ENCODE assay signal across 8 mouse cellular contexts in the genomic region with DNA sequence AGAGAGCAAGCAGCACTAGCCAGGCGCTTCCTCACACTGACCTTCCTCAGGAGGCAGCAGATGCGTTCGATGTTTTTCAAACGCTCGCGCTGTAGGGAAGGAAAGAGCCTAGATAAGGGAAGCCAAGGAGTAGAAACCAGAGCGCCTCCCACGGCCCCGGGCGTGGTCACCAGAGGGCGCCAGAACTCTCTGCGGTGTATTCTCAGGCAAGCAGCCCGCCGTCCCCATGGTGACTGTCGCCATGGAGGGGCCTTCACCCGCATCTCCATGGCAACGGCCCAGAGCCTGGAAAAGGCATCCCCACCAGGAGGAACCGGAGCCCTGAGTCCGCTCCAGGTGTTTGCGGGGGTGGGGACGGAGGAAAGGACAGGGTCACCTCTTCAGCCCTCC. TPM values are rescaled to one million over a fixed set of nuclear protein-coding genes. Genes with fewer than 3 reads are reported as not detected.
DNase-seq lines count a peak whose midpoint lies in the region; ATAC-seq and TF ChIP-seq lines count a peak whose summit lies in the region.

No protein-coding gene starts in this region.

- H3K9ac ChIP-seq in hindbrain, postnatal 0 days (replicated peaks; ENCODE audit: low read length) = peak overlapping the region; percentile 39

- no peak overlapping the region for H3K4me3 ChIP-seq in gastrocnemius, adult 2 months
- peak overlapping the region; percentile 28 for H3K4me3 ChIP-seq in hindbrain, postnatal 0 days (ENCODE audit: low read length)
- peak overlapping the region; percentile 70 for H3K4me3 ChIP-seq in megakaryocyte, embryonic 14.5 days (replicated peaks)

- H3K27me3 ChIP-seq in hindbrain, postnatal 0 days (ENCODE audit: insufficient read depth, low read length) = no peaks in the 10 kb centered on the region
- peaks cover 33% of the 10 kb centered on the region for H3K27me3 ChIP-seq in megakaryocyte, embryonic 14.5 days (replicated peaks)

- no peak overlapping the region for H3K27ac ChIP-seq in gastrocnemius, adult 2 months
- peak overlapping the region; percentile 94 for H3K27ac ChIP-seq in hindbrain, postnatal 0 days

- TF ChIP-seq CTCF in gastrocnemius, adult 2 months (IDR thresholded peaks at IDR 0.05) = peak; percentile 93
- TF ChIP-seq CTCF in hindbrain, postnatal 0 days (IDR thresholded peaks at IDR 0.05; ENCODE audit: low read depth) = peak; percentile 91

- H3K4me1 ChIP-seq in hindbrain, postnatal 0 days (ENCODE audit: insufficient read depth, low read length) = peaks cover 39% of the 10 kb centered on the region
- peaks cover 67% of the 10 kb centered on the region for H3K4me1 ChIP-seq in megakaryocyte, embryonic 14.5 days

- H3K36me3 ChIP-seq in hindbrain, postnatal 0 days (ENCODE audit: insufficient read depth, low read length) = peaks cover 16% of the 10 kb centered on the region; the same call in 1 of the 2 replicates
- peaks cover 51% of the 10 kb centered on the region for H3K36me3 ChIP-seq in megakaryocyte, embryonic 14.5 days (replicated peaks; ENCODE audit: low read length)

- peak overlapping the region; percentile 85 for H3K4me2 ChIP-seq in hindbrain, postnatal 0 days (ENCODE audit: low read depth, low read length)

- intact Hi-C loops in gastrocnemius, adult 2 months (cut with DNase I) = loop anchor here (5.0 kb wide), 1 partner anchor 38 kb away; no protein-coding TSS in a partner anchor

- under 1% methylated on average over 21 of the region's 21 CpGs for WGBS in hindbrain, postnatal 0 days

- H3K9me3 ChIP-seq in hindbrain, postnatal 0 days (ENCODE audit: low read length) = no peaks in the 10 kb centered on the region
- no peaks in the 10 kb centered on the region for H3K9me3 ChIP-seq in megakaryocyte, embryonic 14.5 days

- ATAC-seq in hindbrain, postnatal 0 days = peak; percentile 76

- DNase-seq in T-cell, adult 2 months (ENCODE audit: low spot score) = peak; percentile 82
- peak; percentile 95 to 99 for DNase-seq in cerebellum, postnatal 4 days (ENCODE audit: low spot score in 2 of 2)
- peak; percentile 92 for DNase-seq in gastrocnemius, adult 2 months
- DNase-seq in hindbrain, postnatal 0 days (ENCODE audit: low spot score) = peak; percentile 97
- DNase-seq in left cerebral cortex, adult 8-10 months (ENCODE audit: low spot score in 2 of 2) = peak; percentile 97
- DNase-seq in right cerebral cortex, postnatal 10 days (ENCODE audit: low spot score in 2 of 2) = peak; percentile 98 to 99
- peak; percentile 91 for DNase-seq in urinary bladder, postnatal 14 days (ENCODE audit: low spot score)

RNA-seq across cellular contexts. Expression of a gene that starts 4.1 kb away (rescaled TPM):
- under 1 TPM in 1 of 2 experiments, not detected in 1; 0.17 TPM for total RNA-seq in gastrocnemius, adult 2 months (2021)
- total RNA-seq in hindbrain, postnatal 0 days (2014; rRNA removed) = 549 and 573 TPM in 2 replicates
- polyA plus RNA-seq in hindbrain, postnatal 0 days (2015; fragmentation: Nextera tagmentation; extraction: Ambion mirVana) = 358 and 397 TPM in 2 replicates
- total RNA-seq in left cerebral cortex, adult 8-10 months (2022) = 100 to 1,000 TPM; 172 to 193 (median 184) TPM
- 4.9 and 13.6 TPM in 2 replicates for polyA plus RNA-seq in megakaryocyte, embryonic 14.5 days (2012; ENCODE audit: insufficient read depth, low replicate concordance)

RNA-seq across cellular contexts. Expression of a gene that starts 5.9 kb away (rescaled TPM):
- total RNA-seq in gastrocnemius, adult 2 months (2021) = 10 to 100 TPM; 41.2 to 53.8 TPM
- 59.7 and 69.0 TPM in 2 replicates for total RNA-seq in hindbrain, postnatal 0 days (2014; rRNA removed)
- polyA plus RNA-seq in hindbrain, postnatal 0 days (2015; fragmentation: Nextera tagmentation; extraction: Ambion mirVana) = 66.6 and 68.0 TPM in 2 replicates
- total RNA-seq in left cerebral cortex, adult 8-10 months (2022) = 10 to 100 TPM; 25.3 to 31.3 (median 28.6) TPM
- polyA plus RNA-seq in megakaryocyte, embryonic 14.5 days (2012; ENCODE audit: insufficient read depth, low replicate concordance) = 24.4 and 25.6 TPM in 2 replicates

RNA-seq across cellular contexts. Expression of a gene that starts 8.9 kb away (rescaled TPM):
- not detected for total RNA-seq in gastrocnemius, adult 2 months (2021)
- 68.9 and 76.6 TPM in 2 replicates for total RNA-seq in hindbrain, postnatal 0 days (2014; rRNA removed)
- 61.0 and 71.5 TPM in 2 replicates for polyA plus RNA-seq in hindbrain, postnatal 0 days (2015; fragmentation: Nextera tagmentation; extraction: Ambion mirVana)
- total RNA-seq in left cerebral cortex, adult 8-10 months (2022) = 100 to 1,000 TPM; 135 to 156 (median 139) TPM
- polyA plus RNA-seq in megakaryocyte, embryonic 14.5 days (2012; ENCODE audit: insufficient read depth, low replicate concordance) = 0.32 TPM in 1 of 2 replicates, not detected in the other

RNA-seq across cellular contexts. Expression of a gene that starts 12.6 kb away (rescaled TPM):
- total RNA-seq in gastrocnemius, adult 2 months (2021) = 100 to 1,000 TPM; 112 to 128 TPM
- 272 and 291 TPM in 2 replicates for total RNA-seq in hindbrain, postnatal 0 days (2014; rRNA removed)
- polyA plus RNA-seq in hindbrain, postnatal 0 days (2015; fragmentation: Nextera tagmentation; extraction: Ambion mirVana) = 229 and 230 TPM in 2 replicates
- 100 to 1,000 TPM; 146 to 171 (median 156) TPM for total RNA-seq in left cerebral cortex, adult 8-10 months (2022)
- polyA plus RNA-seq in megakaryocyte, embryonic 14.5 days (2012; ENCODE audit: insufficient read depth, low replicate concordance) = 445 and 649 TPM in 2 replicates

RNA-seq across cellular contexts. Expression of a gene that starts 24.1 kb away (rescaled TPM):
- 10 to 100 TPM; 54.7 to 56.9 TPM for total RNA-seq in gastrocnemius, adult 2 months (2021)
- total RNA-seq in hindbrain, postnatal 0 days (2014; rRNA removed) = 191 and 227 TPM in 2 replicates
- polyA plus RNA-seq in hindbrain, postnatal 0 days (2015; fragmentation: Nextera tagmentation; extraction: Ambion mirVana) = 75.6 and 76.6 TPM in 2 replicates
- 100 to 1,000 TPM; 237 to 265 (median 247) TPM for total RNA-seq in left cerebral cortex, adult 8-10 months (2022)
- 12.7 and 17.2 TPM in 2 replicates for polyA plus RNA-seq in megakaryocyte, embryonic 14.5 days (2012; ENCODE audit: insufficient read depth, low replicate concordance)

Comparison
In these comparisons a context has a peak if more than half of its experiments do, and no peak if none do; other contexts are left out.
1. RNA of a gene that starts 4.1 kb away (total RNA-seq): 549 to 573 TPM in hindbrain, postnatal 0 days and 172 to 193 TPM in left cerebral cortex, adult 8-10 months; 0.17 TPM in gastrocnemius, adult 2 months; every median in the first group is over 100 times any median in the second.
2. RNA of a gene that starts 8.9 kb away (total RNA-seq): 135 to 156 TPM in left cerebral cortex, adult 8-10 months and 68.9 to 76.6 TPM in hindbrain, postnatal 0 days; not detected in gastrocnemius, adult 2 months; every median in the first group is over 10 times any median in the second.
3. Peak in every context shown above with its lines, with median percentiles within 50 percentile points of each other: DNase-seq.